Mouse (Mus musculus) lung, adult 2 months (tissue): ENCODE measurements around the gene Slc30a6. TPM values are rescaled to one million over a fixed set of nuclear protein-coding genes. Genes with fewer than 3 reads are reported as not detected.

Experiments
- DNase-seq: peaks from one replicate; pipeline ENCODE4 v3.0.0; 2022
- H3K4me1 ChIP-seq: fragments of 200-500 bp; 2 replicates; pipeline ENCODE4 v1.6.1; 2011; ENCODE audit warnings: low read length; ENCODE audit not compliant: control insufficient read depth, insufficient read depth
- H3K4me3 ChIP-seq: fragments of 200-500 bp; replicated peaks from 2 replicates; pipeline ENCODE3; 2011; ENCODE audit warnings: low read depth, mild to moderate bottlenecking, control low read depth, low read length; ENCODE audit errors: extremely low read depth
- CTCF ChIP-seq: fragments of 200-500 bp; IDR thresholded peaks from 2 replicates; pipeline ENCODE4 v1.5.1; 2011; ENCODE audit warnings: mild to moderate bottlenecking, low read length, control low read depth; ENCODE audit not compliant: insufficient read depth
- POLR2A ChIP-seq: fragments of 200-500 bp; IDR thresholded peaks from 2 replicates; pipeline ENCODE4 v1.6.1; 2011; ENCODE audit warnings: low read depth, mild to moderate bottlenecking, control low read depth, low read length, borderline replicate concordance; ENCODE audit errors: extremely low read depth
- WGBS: fragments of 180-500 bp; shearing (Covaris S2); methylation state at CpG from one replicate; pipeline ENCODE4 v1.1.7; 2018; 5-methylcytosine and 5-hydroxymethylcytosine counted together
- polyA plus RNA-seq: library from polyadenylated mRNA; depleted of rRNA; stranded (reverse); fragments of >200 nt; gene quantifications from 2 replicates; pipeline ENCODE4 v1.2.3, GENCODE M21; 2012; rRNA removed

Gene Slc30a6
- 14.8 and 20.5 TPM in 2 replicates for polyA plus RNA-seq

DNA sequence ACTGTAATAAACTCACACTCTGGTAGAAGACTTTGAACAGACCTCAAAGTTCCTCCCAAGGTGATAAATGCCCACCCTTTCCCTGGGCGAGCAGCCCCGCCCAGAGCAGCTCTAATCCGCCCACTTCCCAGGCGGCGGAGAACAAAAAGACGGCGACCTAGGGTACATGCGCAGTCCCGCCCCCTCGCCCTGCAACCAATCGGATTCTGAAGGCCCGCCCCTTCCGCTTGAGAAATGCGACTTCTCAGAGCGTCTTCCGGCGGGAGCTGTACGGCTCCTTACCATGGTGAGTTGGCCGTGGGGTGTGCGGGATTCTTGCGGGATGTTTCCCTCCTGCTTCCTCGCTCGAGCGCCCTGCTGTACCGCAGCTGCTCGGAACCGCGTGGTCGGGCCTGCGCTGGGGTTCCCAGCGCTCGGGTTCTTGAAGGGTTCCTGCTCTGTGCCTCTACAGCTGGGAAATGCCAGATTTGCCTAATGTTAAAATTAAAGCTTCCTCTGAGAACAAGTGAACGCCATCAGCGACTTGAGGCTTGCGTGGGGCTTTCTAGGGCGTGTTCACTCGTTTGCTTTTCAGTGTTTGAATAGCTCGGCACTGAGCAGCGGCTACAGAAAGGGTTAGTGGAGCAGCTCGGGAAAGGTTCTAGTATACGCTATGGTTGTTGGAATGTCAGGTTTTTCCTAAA is at the start of gene Slc30a6:
TSS of gene Slc30a6 (plus strand) at position 226 of the 683 bp plus-strand sequence.
- no peak for TF ChIP-seq CTCF
- peak; percentile 90 for TF ChIP-seq POLR2A
- peaks cover 3% of the 10 kb centered on the region for H3K4me1 ChIP-seq
- WGBS, result under 1% methylated on average over 41 of the region's 41 CpGs

DNA sequence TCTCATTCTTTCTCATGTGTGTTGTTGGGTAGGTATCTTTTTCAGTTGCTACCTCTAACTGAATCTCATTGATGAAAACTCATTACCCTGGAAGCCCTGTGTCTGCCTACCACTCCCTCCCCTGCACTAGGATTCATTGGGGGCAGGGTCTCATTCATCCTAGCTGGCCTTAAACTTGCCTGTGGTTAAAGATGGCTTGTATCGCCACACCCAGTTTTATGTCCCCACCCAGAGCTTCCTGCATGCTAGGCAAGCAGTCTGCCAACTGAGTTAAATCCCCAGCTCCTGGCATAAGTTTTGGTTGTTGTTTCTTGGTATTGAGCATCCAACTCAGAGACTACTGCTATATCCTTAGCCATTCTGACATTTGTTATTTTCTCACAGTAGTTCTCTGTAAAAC is 31.8 kb upstream of the Slc30a6 start:
- H3K4me3 ChIP-seq, result no peak overlapping the region
- DNase-seq, result no peak
- no peaks in the 10 kb centered on the region for H3K4me1 ChIP-seq
- WGBS, result 50% methylated on average over 1 of the region's 1 CpGs
- TF ChIP-seq POLR2A, result no peak
- TF ChIP-seq CTCF, result no peak

More for the DNA sequence above, at the start of gene Slc30a6:
- peak within 1 kb of the TSS; percentile 91 for H3K4me3 ChIP-seq
- peak; percentile 95 for DNase-seq

DNA sequence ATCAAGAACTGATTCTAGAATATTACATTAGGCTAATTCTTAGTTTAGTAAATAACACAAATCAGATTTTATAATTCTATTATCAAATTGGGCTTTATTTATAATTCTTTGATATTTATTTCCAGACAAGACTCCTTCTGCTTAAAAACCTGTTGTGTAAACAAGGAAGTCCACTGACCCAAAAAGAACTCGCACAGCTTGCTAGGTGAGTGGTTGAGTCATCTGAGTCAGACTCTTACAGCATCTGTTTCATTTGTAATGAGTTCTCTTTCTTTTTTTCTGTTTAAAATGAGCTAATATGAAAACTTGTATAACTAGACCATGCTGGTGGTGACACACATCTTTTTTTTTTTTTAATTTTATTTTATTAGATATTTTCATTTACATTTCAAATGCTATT is 18.5 kb upstream of the Slc30a6 start:
- Histone ChIP-seq H3K4me3 (no peak overlapping the region), H3K4me1 (no peaks in the 10 kb centered on the region)
- no peak for DNase-seq
- no peak for TF ChIP-seq POLR2A
- TF ChIP-seq CTCF, result no peak
- WGBS, result 63% methylated on average over 1 of the region's 1 CpGs

DNA sequence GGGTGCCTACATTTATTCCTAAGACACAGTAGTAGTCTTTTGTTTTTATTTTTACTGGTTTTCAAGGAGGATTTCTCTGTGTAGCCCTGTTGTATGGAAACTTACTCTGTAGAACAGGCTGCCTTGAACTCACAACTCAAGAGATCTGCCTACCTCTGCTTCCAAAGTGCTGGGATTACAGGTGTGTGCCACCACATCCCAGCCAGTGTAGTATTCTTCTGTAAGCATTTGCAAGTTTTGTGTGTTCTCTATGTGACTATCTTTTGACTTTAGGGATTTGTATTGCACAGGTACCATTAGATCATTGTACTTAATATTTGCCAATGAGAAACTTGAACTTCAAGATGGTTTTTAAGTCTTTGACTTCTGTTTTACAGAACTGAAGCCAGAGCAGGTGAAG is 8.8 kb upstream of the Slc30a6 start:
- H3K4me3 ChIP-seq, result no peak overlapping the region

GRCm38 (mm10) chr17:74389847-74390246 is 5.6 kb upstream of the Slc30a6 start:
- WGBS, result 71% methylated on average over 3 of the region's 3 CpGs
- Histone ChIP-seq H3K4me3 (no peak overlapping the region), H3K4me1 (peaks cover 3% of the 10 kb centered on the region; the same call in 1 of the 2 replicates)
- DNase-seq, result no peak
- TF ChIP-seq CTCF (no peak), POLR2A (no peak)

More for the DNA sequence above, 8.8 kb upstream of the Slc30a6 start:
- TF ChIP-seq CTCF (no peak), POLR2A (no peak)
- H3K4me1 ChIP-seq, result no peaks in the 10 kb centered on the region
- DNase-seq, result no peak

GRCm38 (mm10) chr17:74394381-74394780 is 1.0 kb upstream of the Slc30a6 start:
- DNase-seq, result no peak
- 73% methylated on average over 2 of the region's 2 CpGs for WGBS
- TF ChIP-seq POLR2A (no peak), CTCF (no peak)
- peaks cover 3% of the 10 kb centered on the region for H3K4me1 ChIP-seq
- H3K4me3 ChIP-seq, result no peak overlapping the region

- DNase-seq, result peak; percentile 14
- peaks cover 3% of the 10 kb centered on the region for H3K4me1 ChIP-seq
These were observed 553 bp upstream of the Slc30a6 start for GRCm38 (mm10) chr17:74394855-74395254.

GRCm38 (mm10) chr17:74396766-74397165 is 1.4 kb downstream of the Slc30a6 start:
- DNase-seq, result no peak
- TF ChIP-seq POLR2A, result no peak
- no peak for TF ChIP-seq CTCF
- Histone ChIP-seq H3K4me1 (peaks cover 3% of the 10 kb centered on the region), H3K4me3 (no peak overlapping the region)
- 61% methylated on average over 4 of the region's 4 CpGs for whole genome bisulfite sequencing

More at GRCm38 (mm10) chr17:74394855-74395254, 553 bp upstream of the Slc30a6 start:
- TF ChIP-seq CTCF (no peak), POLR2A (no peak)
- 15% methylated on average over 16 of the region's 16 CpGs for WGBS
- H3K4me3 ChIP-seq, result peak overlapping the region; percentile 61

DNA sequence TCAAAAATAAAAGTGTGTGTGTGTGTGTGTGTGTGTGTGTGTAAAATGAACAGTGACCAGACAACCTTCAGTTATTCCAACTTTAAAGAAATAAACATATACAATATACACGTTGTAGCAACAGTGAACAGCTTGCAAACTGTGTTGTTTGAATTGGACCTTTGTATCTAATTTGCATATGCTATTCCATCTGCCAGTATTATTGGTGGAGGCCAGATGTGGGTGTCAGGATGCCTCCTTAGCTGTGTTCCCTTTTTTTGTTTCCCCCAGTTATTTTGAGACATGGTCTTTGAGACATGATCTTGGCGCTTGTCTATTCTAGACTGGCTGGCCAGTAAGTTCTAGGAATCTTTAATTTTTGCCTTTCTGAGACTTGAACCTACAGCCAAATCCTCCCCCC is 1.8 kb downstream of the Slc30a6 start:
- WGBS, result 79% methylated on average over 2 of the region's 2 CpGs
- H3K4me1 ChIP-seq, result peaks cover 3% of the 10 kb centered on the region
- no peak overlapping the region for H3K4me3 ChIP-seq
- TF ChIP-seq POLR2A, result no peak
- TF ChIP-seq CTCF, result no peak
- DNase-seq, result no peak

DNA sequence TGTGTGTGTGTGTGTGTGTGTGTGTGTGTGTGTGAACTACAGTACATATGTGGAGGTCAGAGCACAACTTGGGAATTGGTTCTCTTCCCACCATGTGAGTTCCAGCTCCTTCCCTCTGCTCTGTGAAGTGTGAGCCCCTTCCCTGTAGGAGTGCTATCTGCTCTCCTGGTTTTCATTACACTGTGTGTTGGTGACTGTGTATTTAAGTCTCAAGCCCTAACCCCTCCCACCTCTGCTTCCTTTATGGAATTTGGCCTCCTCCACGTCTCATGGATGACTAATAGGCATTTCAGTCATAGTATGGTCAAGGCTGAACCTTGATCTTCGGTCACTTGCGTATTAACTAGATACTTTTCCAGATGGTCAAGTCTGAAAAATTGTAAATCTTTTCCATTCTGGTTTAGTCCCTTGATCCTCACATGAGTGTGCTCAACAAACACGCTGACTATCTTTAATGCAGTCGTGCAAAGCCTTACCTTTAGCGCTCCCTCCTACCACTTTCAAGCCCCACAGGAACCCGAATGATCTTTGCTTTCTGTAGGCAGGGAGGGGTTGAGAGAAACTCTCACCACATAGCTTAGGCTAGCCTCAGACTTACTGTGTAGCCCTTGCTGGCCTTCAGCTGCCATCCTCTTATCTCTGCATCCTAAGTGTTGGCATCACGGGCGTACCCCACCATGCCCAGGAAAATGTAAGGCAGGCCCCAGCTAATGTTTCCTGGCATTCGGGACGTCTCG is 7.2 kb downstream of the Slc30a6 start:
- WGBS, result 92% methylated on average over 12 of the region's 12 CpGs
- DNase-seq, result no peak
- no peak for TF ChIP-seq CTCF
- TF ChIP-seq POLR2A, result no peak

More for the DNA sequence above, 7.2 kb downstream of the Slc30a6 start:
- no peaks in the 10 kb centered on the region for H3K4me1 ChIP-seq
- H3K4me3 ChIP-seq, result no peak overlapping the region
